Mouse (Mus musculus) olfactory bulb, adult 2 months (tissue): ENCODE data around the gene Atf5. TPM values are rescaled to one million over a fixed set of nuclear protein-coding genes. Genes with fewer than 3 reads are reported as not detected.

ENCODE experiments used
- H3K27ac ChIP-seq: fragments of 200-500 bp; 2 replicates; pipeline ENCODE4 v1.5.1; 2012; ENCODE audit warnings: low read depth, low read length; ENCODE audit not compliant: insufficient read depth
- H3K4me1 ChIP-seq: fragments of 200-500 bp; 2 replicates; pipeline ENCODE4 v1.6.1; 2012; ENCODE audit warnings: low read length; ENCODE audit not compliant: control insufficient read depth, insufficient read depth
- H3K4me3 ChIP-seq: fragments of 200-500 bp; 2 replicates; pipeline ENCODE4 v1.5.1; 2012; ENCODE audit warnings: mild to moderate bottlenecking, low read depth, low read length, moderate library complexity; ENCODE audit not compliant: insufficient read depth
- CTCF ChIP-seq: fragments of 200-500 bp; IDR thresholded peaks from 2 replicates; pipeline ENCODE4 v1.5.1; 2012; ENCODE audit warnings: low read depth, mild to moderate bottlenecking, low read length, moderate library complexity; ENCODE audit not compliant: insufficient read depth
- POLR2A ChIP-seq: fragments of 200-500 bp; IDR thresholded peaks from 2 replicates; pipeline ENCODE4 v1.6.1; 2012; ENCODE audit warnings: mild to moderate bottlenecking, low read depth, low read length, moderate library complexity; ENCODE audit not compliant: insufficient read depth
- WGBS: fragments of 180-500 bp; shearing (Covaris S2); methylation state at CpG from one replicate; pipeline ENCODE4 v1.1.7; 2018; 5-methylcytosine and 5-hydroxymethylcytosine counted together
- polyA plus RNA-seq: library from polyadenylated mRNA; stranded (reverse); fragments of >200 nt; gene quantifications from 2 replicates; pipeline ENCODE4 v1.2.4, GENCODE M21; 2012; ENCODE audit warnings: low replicate concordance; ENCODE audit not compliant: missing spikeins, insufficient read depth, insufficient read length

The Atf5 gene
- polyA plus RNA-seq, 1 experiment = not detected

- H3K27ac ChIP-seq = no peak overlapping the region
- TF ChIP-seq CTCF (no peak), POLR2A (no peak)
- WGBS = 18% methylated on average over 2 of the region's 2 CpGs
- no peak overlapping the region for H3K4me3 ChIP-seq
- peaks cover 15% of the 10 kb centered on the region for H3K4me1 ChIP-seq
These were observed 1.7 kb upstream of the Atf5 start for GRCm38 (mm10) chr7:44818164-44818563.

DNA sequence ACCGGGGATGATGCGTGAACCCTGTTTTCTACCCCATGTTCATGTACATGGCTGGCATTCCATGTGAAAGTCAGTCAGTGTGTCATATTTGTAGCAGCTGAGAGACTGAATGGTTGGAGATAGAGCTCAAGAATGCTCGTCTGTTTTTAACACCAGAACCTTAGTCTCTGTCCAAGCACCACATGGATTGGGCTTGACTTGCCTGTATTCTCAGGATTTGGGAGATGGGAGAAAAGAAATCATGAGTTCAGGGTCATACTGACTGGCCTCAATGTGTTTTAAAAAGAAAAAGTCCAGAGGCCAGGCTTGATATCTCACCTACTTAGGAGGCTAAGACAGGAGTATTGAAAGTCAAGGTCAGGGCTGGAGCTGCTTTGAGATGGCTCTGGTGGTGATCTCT, 983 bp upstream of the Atf5 start:
- H3K4me3 ChIP-seq = peak overlapping the region; percentile 100; the same call in 1 of the 2 replicates
- TF ChIP-seq POLR2A = no peak
- no peak for TF ChIP-seq CTCF
- no peak overlapping the region; the same call in 1 of the 2 replicates for H3K27ac ChIP-seq
- peaks cover 15% of the 10 kb centered on the region for H3K4me1 ChIP-seq
- WGBS = 12% methylated on average over 3 of the region's 3 CpGs

GRCm38 (mm10) chr7:44815721-44816469, 563 bp downstream of the Atf5 start, which contains the start of the genes Nup62 and Il4i1:
Gene Nup62, plus strand, starts transcription at chr7:44816088.
Gene Il4i1, plus strand, starts transcription at chr7:44816387.
- Histone ChIP-seq H3K4me1 (peaks cover 13% of the 10 kb centered on the region), H3K27ac (peak within 1 kb of the TSS; percentile 95), H3K4me3 (peak within 1 kb of the TSS; percentile 100)
- under 1% methylated on average over 62 of the region's 62 CpGs for WGBS
- TF ChIP-seq POLR2A (0 out of 2 replicates have a peak, but pooled peaks have one; percentile 34), CTCF (no peak)

DNA sequence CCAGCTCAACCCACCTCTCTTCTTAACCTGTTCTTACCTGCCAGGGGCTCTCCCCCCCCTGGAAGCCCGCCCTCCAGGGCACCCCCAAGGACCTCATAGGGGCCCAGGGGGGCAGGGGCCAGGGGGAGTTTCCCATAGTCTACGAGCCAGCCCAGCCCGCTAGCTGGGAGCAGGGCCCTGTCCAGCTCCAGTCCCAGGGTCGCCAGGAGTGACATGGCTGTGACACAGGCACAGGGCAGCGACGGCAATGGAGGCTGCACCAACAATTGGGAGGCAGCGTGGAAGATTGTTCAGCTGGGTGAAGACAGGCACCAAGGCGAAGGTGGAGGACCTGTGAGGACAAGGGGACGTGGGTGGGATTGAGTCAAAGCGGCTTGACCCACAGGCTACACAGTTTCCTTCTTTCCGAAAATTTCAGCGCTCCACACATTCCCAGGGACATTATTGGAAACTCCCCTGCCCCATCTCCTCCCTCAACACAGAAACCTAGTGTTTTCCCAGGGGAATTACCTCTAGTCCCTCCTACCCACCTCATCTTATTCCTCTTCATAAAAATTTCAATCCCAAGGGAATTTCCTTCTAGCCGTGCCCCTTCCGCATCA, 1.4 kb downstream of the Atf5 start:
- Histone ChIP-seq H3K4me1 (peaks cover 13% of the 10 kb centered on the region), H3K27ac (no peak overlapping the region; the same call in 1 of the 2 replicates), H3K4me3 (peak overlapping the region; percentile 100)
- 27% methylated on average over 14 of the region's 14 CpGs for WGBS
- no peak for TF ChIP-seq POLR2A
- no peak for TF ChIP-seq CTCF

- Histone ChIP-seq H3K4me3 (no peak overlapping the region), H3K4me1 (peaks cover 9% of the 10 kb centered on the region), H3K27ac (no peak overlapping the region)
- 87% methylated on average over 4 of the region's 4 CpGs for WGBS
- no peak for TF ChIP-seq POLR2A
- no peak for TF ChIP-seq CTCF
These were observed 2.0 kb downstream of the Atf5 start for GRCm38 (mm10) chr7:44814423-44814822.

- TF ChIP-seq POLR2A (no peak), CTCF (no peak)
- Histone ChIP-seq H3K27ac (no peak overlapping the region), H3K4me3 (no peak overlapping the region), H3K4me1 (peaks cover 8% of the 10 kb centered on the region)
- WGBS = 86% methylated on average over 3 of the region's 3 CpGs
These were observed 2.5 kb downstream of the Atf5 start for GRCm38 (mm10) chr7:44813985-44814384.

DNA sequence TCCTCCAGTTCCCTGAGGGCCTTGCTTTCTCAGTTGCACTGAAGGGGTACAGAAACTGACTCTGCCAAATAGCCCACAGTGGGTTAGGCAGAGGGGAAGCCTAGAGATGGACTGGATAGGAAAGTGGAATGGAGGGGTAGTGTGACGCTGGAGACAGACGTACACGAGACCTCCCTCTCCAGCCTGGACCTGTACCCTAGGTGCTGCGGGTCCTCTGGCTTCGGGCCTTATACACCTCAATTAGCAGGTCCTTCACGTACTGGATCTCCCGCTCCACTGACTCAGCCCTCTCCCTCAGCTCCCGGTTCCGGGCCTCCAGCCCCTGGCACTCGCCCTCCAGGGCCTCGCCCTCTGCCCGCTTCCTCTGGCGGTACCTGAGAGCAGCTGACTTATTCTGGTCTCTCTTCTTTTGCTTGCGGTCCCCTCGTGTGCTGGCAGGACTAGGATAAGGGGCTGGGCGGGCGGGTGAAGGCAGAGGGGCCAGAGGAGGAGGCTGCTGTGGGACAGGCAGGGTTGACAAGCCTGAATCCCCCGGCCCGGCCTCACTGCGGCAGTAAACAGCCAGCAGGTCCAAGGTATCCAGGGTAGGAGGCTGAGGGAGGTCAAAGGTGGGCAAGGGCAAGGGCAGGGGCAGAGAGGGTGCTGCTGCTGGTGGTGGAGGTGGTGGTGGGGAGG, 3.7 kb downstream of the Atf5 start:
- 92% methylated on average over 20 of the region's 20 CpGs for WGBS
- Histone ChIP-seq H3K4me1 (peaks cover 3% of the 10 kb centered on the region), H3K4me3 (no peak overlapping the region)

GRCm38 (mm10) chr7:44810819-44811557, 5.5 kb downstream of the Atf5 start:
- Histone ChIP-seq H3K4me3 (no peak overlapping the region), H3K27ac (no peak overlapping the region), H3K4me1 (peaks cover 3% of the 10 kb centered on the region)
- no peak for TF ChIP-seq CTCF
- no peak for TF ChIP-seq POLR2A
- WGBS = 88% methylated on average over 7 of the region's 7 CpGs

More for the DNA sequence above, 3.7 kb downstream of the Atf5 start:
- H3K27ac ChIP-seq = no peak overlapping the region
- TF ChIP-seq CTCF (no peak), POLR2A (no peak)
